Mouse (Mus musculus): ENCODE results near the gene Skor1.

Skor1 gene

GRCm38 (mm10) chr9:63091101-63091921 is 57.5 kb downstream of the Skor1 start:
- DNase-seq (ENCODE audit: low spot score), result peak; percentile 57

GRCm38 (mm10) chr9:63089141-63089540 is 59.6 kb downstream of the Skor1 start:
- DNase-seq (ENCODE audit: low spot score), result no peak

Data from MN1 (cell line).